Mouse (Mus musculus) G1E (cell line): Measurements from ENCODE around the gene Ring1. TPM values are rescaled to one million over a fixed set of nuclear protein-coding genes. Genes with fewer than 3 reads are reported as not detected.
A peak's percentile ranks its signal among the peaks of the same experiment; 100 is the strongest.
"Not testable (repeated sequence)": the region's sequence is repeated elsewhere in the genome, so short reads cannot be mapped to it uniquely, and the experiment has no call there.

Experiments
- ATAC-seq: 2 replicates; pipeline ENCODE4 v1.8.0; 2016; ENCODE audit warnings: mild to moderate bottlenecking; ENCODE audit not compliant: insufficient number of reproducible peaks, poor library complexity, low FRiP score, severe bottlenecking; ENCODE audit errors: extremely low read depth
- DNase-seq: peaks from one replicate; pipeline ENCODE4 v3.0.0; 2012; ENCODE audit warnings: low spot score
- H3K27me3 ChIP-seq: 2 replicates; pipeline ENCODE4 v1.6.1; 2012; ENCODE audit warnings: mild to moderate bottlenecking, low read length, inconsistent platforms; ENCODE audit not compliant: insufficient read depth
- H3K36me3 ChIP-seq: replicated peaks from 2 replicates; pipeline ENCODE3; 2012; ENCODE audit warnings: mild to moderate bottlenecking, inconsistent platforms
- H3K4me1 ChIP-seq: 2 replicates; pipeline ENCODE4 v1.6.1; 2012; ENCODE audit warnings: low read depth, low read length, inconsistent platforms, mixed read lengths; ENCODE audit not compliant: insufficient read depth
- H3K4me3 ChIP-seq: 2 replicates; pipeline ENCODE4 v1.5.1; 2012; ENCODE audit warnings: low read depth, mild to moderate bottlenecking, inconsistent platforms, low read length, moderate library complexity, mixed read lengths
- H3K9me3 ChIP-seq: replicated peaks from 2 replicates; pipeline ENCODE4 v1.6.1; 2012; ENCODE audit warnings: inconsistent platforms
- CTCF ChIP-seq: IDR thresholded peaks from 2 replicates; pipeline ENCODE4 v1.5.1; 2012; ENCODE audit warnings: low read depth, low read length, inconsistent platforms, mixed read lengths
- GATA1 ChIP-seq: IDR thresholded peaks from 2 replicates; pipeline ENCODE4 v1.6.1; 2012; ENCODE audit warnings: borderline replicate concordance, low read length, inconsistent platforms, mixed read lengths
- GATA2 ChIP-seq: IDR thresholded peaks from 2 replicates; pipeline ENCODE4 v1.6.1; 2012; ENCODE audit warnings: low read depth, low read length, inconsistent platforms, borderline replicate concordance
- POLR2AphosphoS5 ChIP-seq: IDR thresholded peaks from 2 replicates; pipeline ENCODE4 v1.6.1; 2012; ENCODE audit warnings: low read depth, low read length, inconsistent platforms; ENCODE audit not compliant: insufficient replicate concordance
- TAL1 ChIP-seq: conservative IDR thresholded peaks from 2 replicates; pipeline ENCODE4 v1.6.1; 2012; ENCODE audit warnings: low read depth, low read length, inconsistent platforms, mixed read lengths
- polyA plus RNA-seq: library from polyadenylated mRNA; stranded (reverse); fragments of >175 nt; gene quantifications from 2 replicates; pipeline ENCODE4 v1.2.3, GENCODE M21; 2012
- total RNA-seq, 2 experiments: library from RNA; stranded (forward) in 1 of 2; stranded (reverse) in 1 of 2; fragments of 200-1000 nt in 1 of 2; fragments of >200 nt in 1 of 2; fragmentation: Nextera tagmentation in 1 of 2; gene quantifications; 2 replicates each; pipeline ENCODE4 v1.2.3; 2014 to 2017

Ring1 gene
- total and polyA plus RNA-seq, 3 experiments, result 8.4 to 46.4 (median 10.9) TPM

GRCm38 (mm10) chr17:33981192-33981909, 43.1 kb downstream of the Ring1 start:
- DNase-seq, result peak; percentile 47
- peak; percentile 61; the same call in 1 of the 2 replicates for ATAC-seq
- H3K9me3 ChIP-seq, H3K36me3 ChIP-seq: not testable (repeated sequence)
- TF ChIP-seq CTCF, result peak; percentile 27; the same call in 1 of the 2 replicates
- Histone ChIP-seq H3K4me1 (peaks cover 48% of the 10 kb centered on the region), H3K4me3 (peak overlapping the region; percentile 73), H3K27me3 (peaks cover 15% of the 10 kb centered on the region)

- peaks cover 6% of the 10 kb centered on the region for H3K36me3 ChIP-seq
- DNase-seq, result no peak
- peaks cover 48% of the 10 kb centered on the region for H3K4me1 ChIP-seq
- TF ChIP-seq GATA1, result no peak
- no peak for TF ChIP-seq POLR2AphosphoS5
- H3K4me3 ChIP-seq, result peak overlapping the region; percentile 73; the same call in 1 of the 2 replicates
- ATAC-seq, result no peak
- peaks cover 11% of the 10 kb centered on the region for H3K27me3 ChIP-seq
- no peaks in the 10 kb centered on the region for H3K9me3 ChIP-seq
Measured at GRCm38 (mm10) chr17:33980181-33981035, 44.1 kb downstream of the Ring1 start.

- Histone ChIP-seq H3K9me3 (no peaks in the 10 kb centered on the region), H3K4me1 (peaks cover 48% of the 10 kb centered on the region), H3K27me3 (peaks cover 9% of the 10 kb centered on the region), H3K4me3 (no peak overlapping the region; the same call in 1 of the 2 replicates), H3K36me3 (peaks cover 13% of the 10 kb centered on the region)
- DNase-seq, result no peak
- no peak for ATAC-seq
- no peak for TF ChIP-seq POLR2AphosphoS5
- no peak for TF ChIP-seq GATA2
- no peak for TF ChIP-seq TAL1
- no peak for TF ChIP-seq CTCF
- TF ChIP-seq GATA1, result no peak
Measured at GRCm38 (mm10) chr17:33979512-33980050, 44.9 kb downstream of the Ring1 start.

GRCm38 (mm10) chr17:33978631-33979031, 45.8 kb downstream of the Ring1 start:
- Histone ChIP-seq H3K4me1 (peaks cover 51% of the 10 kb centered on the region), H3K27me3 (peaks cover 9% of the 10 kb centered on the region), H3K4me3 (peak overlapping the region; percentile 77), H3K36me3 (peaks cover 16% of the 10 kb centered on the region), H3K9me3 (no peaks in the 10 kb centered on the region)
- ATAC-seq (peak; percentile 92), DNase-seq (peak; percentile 84)
- TF ChIP-seq TAL1, result no peak
- TF ChIP-seq CTCF, result no peak
- TF ChIP-seq GATA1, result no peak
- TF ChIP-seq GATA2, result no peak
- no peak for TF ChIP-seq POLR2AphosphoS5

GRCm38 (mm10) chr17:33977861-33978557, 46.5 kb downstream of the Ring1 start:
- peaks cover 9% of the 10 kb centered on the region for H3K27me3 ChIP-seq
- peak overlapping the region; percentile 77 for H3K4me3 ChIP-seq
- peaks cover 53% of the 10 kb centered on the region for H3K4me1 ChIP-seq
- ATAC-seq (no peak), DNase-seq (no peak)
- no peaks in the 10 kb centered on the region for H3K9me3 ChIP-seq
- TF ChIP-seq POLR2AphosphoS5 (no peak), TAL1 (no peak), GATA1 (no peak), GATA2 (no peak), CTCF (no peak)
- peaks cover 16% of the 10 kb centered on the region for H3K36me3 ChIP-seq

- ATAC-seq, result no peak
- H3K9me3 ChIP-seq, result peaks cover 8% of the 10 kb centered on the region
- no peak overlapping the region for H3K4me3 ChIP-seq
- TF ChIP-seq GATA2, result no peak
- TF ChIP-seq POLR2AphosphoS5, result no peak
- no peak for TF ChIP-seq CTCF
- TF ChIP-seq TAL1, result no peak
- TF ChIP-seq GATA1, result no peak
- peaks cover 16% of the 10 kb centered on the region for H3K36me3 ChIP-seq
- H3K4me1 ChIP-seq, result peaks cover 21% of the 10 kb centered on the region
- peaks cover 6% of the 10 kb centered on the region for H3K27me3 ChIP-seq
- DNase-seq, result no peak
Measured at GRCm38 (mm10) chr17:33973572-33973971, 50.9 kb downstream of the Ring1 start.
